Mouse (Mus musculus) liver, embryonic 13.5 days (tissue): ENCODE results near the gene Hist1h2aa. TPM values are rescaled to one million over a fixed set of nuclear protein-coding genes. Genes with fewer than 3 reads are reported as not detected.

Experiments
- ATAC-seq: fragments of 200-750 bp; cut with Nextera tagmentation; 2 replicates; pipeline ENCODE4 v1.8.0; 2017; ENCODE audit warnings: low read depth, mild to moderate bottlenecking, moderate number of reproducible peaks, moderate library complexity
- DNase-seq: peaks from one replicate; pipeline ENCODE4 v3.0.0; 2022
- H3K27ac ChIP-seq: fragments of 300-500 bp; sonication (generic); 2 replicates; pipeline ENCODE4 v1.5.1; 2015; ENCODE audit warnings: moderate library complexity, mild to moderate bottlenecking, inconsistent platforms
- H3K27me3 ChIP-seq: fragments of 300-500 bp; sonication (generic); 2 replicates; pipeline ENCODE4 v1.6.1; 2015; ENCODE audit warnings: mild to moderate bottlenecking, inconsistent platforms
- H3K36me3 ChIP-seq: fragments of 300-500 bp; sonication (generic); 2 replicates; pipeline ENCODE4 v1.6.1; 2015; ENCODE audit warnings: mild to moderate bottlenecking, inconsistent platforms
- H3K4me1 ChIP-seq: fragments of 300-500 bp; sonication (generic); replicated peaks from 2 replicates; pipeline ENCODE4 v1.6.1; 2015; ENCODE audit warnings: inconsistent platforms
- H3K4me2 ChIP-seq: fragments of 300-500 bp; sonication (generic); 2 replicates; pipeline ENCODE4 v1.6.1; 2015; ENCODE audit warnings: inconsistent platforms, mild to moderate bottlenecking, moderate library complexity
- H3K4me3 ChIP-seq: fragments of 300-500 bp; sonication (generic); replicated peaks from 2 replicates; pipeline ENCODE4 v1.5.1; 2015; ENCODE audit warnings: mild to moderate bottlenecking, inconsistent platforms
- H3K9ac ChIP-seq: fragments of 300-500 bp; sonication (generic); 2 replicates; pipeline ENCODE4 v1.6.1; 2015; ENCODE audit warnings: mild to moderate bottlenecking, inconsistent platforms
- H3K9me3 ChIP-seq: fragments of 300-500 bp; sonication (generic); replicated peaks from 2 replicates; pipeline ENCODE4 v1.6.1; 2016; ENCODE audit warnings: inconsistent platforms
- WGBS: fragments of 180-500 bp; shearing (Covaris S2); methylation state at CpG from one replicate; pipeline ENCODE4 v1.1.7; 2015; ENCODE audit not compliant: insufficient replicate concordance; 5-methylcytosine and 5-hydroxymethylcytosine counted together
- polyA plus RNA-seq: library from polyadenylated mRNA; unstranded; fragments of >200 nt; fragmentation: Nextera tagmentation; extraction: Ambion mirVana; gene quantifications from 2 replicates; pipeline ENCODE4 v1.2.1, GENCODE M21; 2015

Gene Hist1h2aa
- polyA plus RNA-seq: not detected in 2 replicates

GRCm38 (mm10) chr13:23934211-23934520 lies at the start of gene Hist1h2aa:
Hist1h2aa (plus strand) TSS chr13:23934462.
- Histone ChIP-seq H3K4me1 (no peaks in the 10 kb centered on the region), H3K4me2 (no peak within 1 kb of the TSS), H3K27me3 (no peaks in the 10 kb centered on the region), H3K36me3 (no peaks in the 10 kb centered on the region), H3K9ac (no peak within 1 kb of the TSS), H3K27ac (no peak within 1 kb of the TSS), H3K4me3 (no peak within 1 kb of the TSS), H3K9me3 (no peaks in the 10 kb centered on the region)
- ATAC-seq: no peak
- no peak for DNase-seq
- WGBS: 85% methylated on average over 10 of the region's 10 CpGs

- H3K36me3 ChIP-seq: no peaks in the 10 kb centered on the region
- no peaks in the 10 kb centered on the region for H3K9me3 ChIP-seq
- DNase-seq (peak; percentile 6), ATAC-seq (no peak)
- no peak overlapping the region for H3K27ac ChIP-seq
- no peak overlapping the region for H3K9ac ChIP-seq
- H3K4me3 ChIP-seq: no peak overlapping the region
- 5% methylated on average over 2 of the region's 2 CpGs for WGBS
- H3K27me3 ChIP-seq: no peaks in the 10 kb centered on the region
- no peak overlapping the region for H3K4me2 ChIP-seq
- H3K4me1 ChIP-seq: peaks cover 12% of the 10 kb centered on the region; the same call in 1 of the 2 replicates
Observed at GRCm38 (mm10) chr13:23885540-23885939, 48.7 kb upstream of the Hist1h2aa start.

GRCm38 (mm10) chr13:23887026-23887725 lies 47.1 kb upstream of the Hist1h2aa start:
- Histone ChIP-seq H3K9ac (no peak overlapping the region), H3K27ac (no peak overlapping the region), H3K4me2 (no peak overlapping the region), H3K36me3 (no peaks in the 10 kb centered on the region), H3K9me3 (no peaks in the 10 kb centered on the region), H3K4me3 (no peak overlapping the region), H3K4me1 (peaks cover 12% of the 10 kb centered on the region; the same call in 1 of the 2 replicates), H3K27me3 (no peaks in the 10 kb centered on the region)
- 63% methylated on average over 3 of the region's 3 CpGs for WGBS
- ATAC-seq: peak; percentile 71
- peak; percentile 11 for DNase-seq

GRCm38 (mm10) chr13:23889011-23889605 lies 45.2 kb upstream of the Hist1h2aa start:
- no peak overlapping the region for H3K9ac ChIP-seq
- ATAC-seq: no peak
- no peaks in the 10 kb centered on the region for H3K9me3 ChIP-seq

GRCm38 (mm10) chr13:23892592-23893268 lies 41.5 kb upstream of the Hist1h2aa start:
- Histone ChIP-seq H3K4me1 (no peaks in the 10 kb centered on the region), H3K9ac (no peak overlapping the region), H3K27me3 (no peaks in the 10 kb centered on the region), H3K4me3 (no peak overlapping the region), H3K36me3 (no peaks in the 10 kb centered on the region), H3K27ac (no peak overlapping the region), H3K4me2 (no peak overlapping the region), H3K9me3 (no peaks in the 10 kb centered on the region)
- no peak for DNase-seq
- no peak for ATAC-seq
- WGBS: 32% methylated on average over 9 of the region's 9 CpGs

More at GRCm38 (mm10) chr13:23889011-23889605, 45.2 kb upstream of the Hist1h2aa start:
- H3K4me3 ChIP-seq: no peak overlapping the region
- peaks cover 12% of the 10 kb centered on the region; the same call in 1 of the 2 replicates for H3K4me1 ChIP-seq
- WGBS: 53% methylated on average over 6 of the region's 6 CpGs
- H3K4me2 ChIP-seq: no peak overlapping the region
- DNase-seq: no peak
- no peak overlapping the region for H3K27ac ChIP-seq
- no peaks in the 10 kb centered on the region for H3K36me3 ChIP-seq
- no peaks in the 10 kb centered on the region for H3K27me3 ChIP-seq

GRCm38 (mm10) chr13:23893269-23893593 lies 41.0 kb upstream of the Hist1h2aa start:
- H3K9me3 ChIP-seq: no peaks in the 10 kb centered on the region
- H3K36me3 ChIP-seq: no peaks in the 10 kb centered on the region
- DNase-seq (no peak), ATAC-seq (no peak)
- no peak overlapping the region for H3K27ac ChIP-seq
- H3K9ac ChIP-seq: no peak overlapping the region
- H3K4me2 ChIP-seq: no peak overlapping the region
- no peak overlapping the region for H3K4me3 ChIP-seq
- no peaks in the 10 kb centered on the region for H3K4me1 ChIP-seq
- 23% methylated on average over 4 of the region's 4 CpGs for WGBS
- no peaks in the 10 kb centered on the region for H3K27me3 ChIP-seq

GRCm38 (mm10) chr13:23898242-23898641 lies 36.0 kb upstream of the Hist1h2aa start:
- Histone ChIP-seq H3K4me3 (no peak overlapping the region), H3K4me2 (no peak overlapping the region), H3K4me1 (no peaks in the 10 kb centered on the region), H3K27ac (no peak overlapping the region), H3K27me3 (no peaks in the 10 kb centered on the region), H3K9me3 (no peaks in the 10 kb centered on the region), H3K9ac (no peak overlapping the region), H3K36me3 (no peaks in the 10 kb centered on the region)
- DNase-seq (no peak), ATAC-seq (no peak)
- WGBS: 16% methylated on average over 6 of the region's 6 CpGs

GRCm38 (mm10) chr13:23906906-23907305 lies 27.4 kb upstream of the Hist1h2aa start:
- Histone ChIP-seq H3K9ac (no peak overlapping the region), H3K27me3 (no peaks in the 10 kb centered on the region), H3K4me3 (no peak overlapping the region), H3K9me3 (no peaks in the 10 kb centered on the region), H3K4me1 (peaks cover 17% of the 10 kb centered on the region), H3K4me2 (no peak overlapping the region), H3K27ac (no peak overlapping the region), H3K36me3 (no peaks in the 10 kb centered on the region)
- DNase-seq (no peak), ATAC-seq (no peak)
- WGBS: 77% methylated on average over 5 of the region's 5 CpGs

GRCm38 (mm10) chr13:23910121-23910520 lies 24.1 kb upstream of the Hist1h2aa start:
- peaks cover 39% of the 10 kb centered on the region for H3K4me1 ChIP-seq
- no peak overlapping the region for H3K4me2 ChIP-seq
- no peaks in the 10 kb centered on the region for H3K36me3 ChIP-seq
- H3K4me3 ChIP-seq: no peak overlapping the region
- DNase-seq (no peak), ATAC-seq (no peak)
- H3K27ac ChIP-seq: no peak overlapping the region
- H3K9ac ChIP-seq: no peak overlapping the region
- no peaks in the 10 kb centered on the region for H3K9me3 ChIP-seq
- WGBS: 41% methylated on average over 5 of the region's 5 CpGs
- H3K27me3 ChIP-seq: no peaks in the 10 kb centered on the region

GRCm38 (mm10) chr13:23911335-23911734 lies 22.9 kb upstream of the Hist1h2aa start:
- Histone ChIP-seq H3K9ac (no peak overlapping the region), H3K36me3 (no peaks in the 10 kb centered on the region), H3K4me2 (no peak overlapping the region), H3K27ac (no peak overlapping the region), H3K9me3 (no peaks in the 10 kb centered on the region), H3K27me3 (no peaks in the 10 kb centered on the region), H3K4me1 (peaks cover 50% of the 10 kb centered on the region), H3K4me3 (no peak overlapping the region)
- DNase-seq (no peak), ATAC-seq (no peak)
- 33% methylated on average over 5 of the region's 5 CpGs for WGBS

- H3K9me3 ChIP-seq: no peaks in the 10 kb centered on the region
- no peaks in the 10 kb centered on the region for H3K27me3 ChIP-seq
- H3K4me2 ChIP-seq: no peak overlapping the region
- H3K4me1 ChIP-seq: peaks cover 53% of the 10 kb centered on the region
- peak; percentile 83 for ATAC-seq
- 3% methylated on average over 6 of the region's 6 CpGs for WGBS
- H3K27ac ChIP-seq: peak overlapping the region; percentile 52
- H3K4me3 ChIP-seq: no peak overlapping the region
- H3K36me3 ChIP-seq: no peaks in the 10 kb centered on the region
- peak; percentile 11 for DNase-seq
- H3K9ac ChIP-seq: no peak overlapping the region; the same call in 1 of the 2 replicates
Observed at GRCm38 (mm10) chr13:23913791-23914306, 20.4 kb upstream of the Hist1h2aa start.
